Mouse (Mus musculus): Measurements from ENCODE around the gene Pappa.

- no peak for TF ChIP-seq POLR2A (IDR thresholded peaks at IDR 0.05; ENCODE audit: borderline replicate concordance, extremely low read depth, low read depth, low read length)
- no peak for TF ChIP-seq CTCF (IDR thresholded peaks at IDR 0.05; ENCODE audit: insufficient read depth, low read length)
These were observed 165.3 kb downstream of the Pappa start for GRCm38 (mm10) chr4:65289247-65289646.

All from lung, adult 2 months (tissue).